Mouse (Mus musculus): ENCODE measurements around the gene Ahnak.

DNA sequence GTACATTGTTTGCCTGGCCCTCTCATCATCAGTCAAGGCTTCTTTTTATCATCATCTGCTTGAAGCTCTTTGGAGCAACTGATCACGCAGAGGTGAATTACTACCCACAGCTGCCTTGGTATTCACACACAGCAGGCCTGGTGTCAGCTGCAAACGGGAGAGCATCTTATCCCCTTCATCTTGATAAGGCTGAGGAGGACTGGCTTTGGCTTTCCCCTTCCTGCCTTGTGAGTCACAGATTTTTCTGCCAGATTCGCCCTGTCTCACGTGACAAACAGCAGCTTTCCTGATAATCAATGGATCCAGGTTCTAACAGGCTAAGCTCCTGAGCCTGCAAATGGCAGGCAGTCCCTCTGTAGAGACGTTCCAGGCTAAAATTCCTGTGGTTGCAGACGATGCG is 90.8 kb downstream of the Ahnak start:
- TF ChIP-seq POLR2A (IDR thresholded peaks at IDR 0.05; ENCODE audit: insufficient read depth, low read depth, low read length) = no peak
- no peak for TF ChIP-seq CTCF (IDR thresholded peaks at IDR 0.05; ENCODE audit: insufficient read depth, low read depth, low read length)

Data from olfactory bulb, adult 2 months (tissue).